Mouse (Mus musculus) monocyte, adult 5-6 weeks (primary cell): ENCODE results near the gene Usp28. TPM values are rescaled to one million over a fixed set of nuclear protein-coding genes. Genes with fewer than 3 reads are reported as not detected.
"Not testable (repeated sequence)": the region's sequence is repeated elsewhere in the genome, so short reads cannot be mapped to it uniquely, and the experiment has no call there.

Source experiments
- ATAC-seq: fragments of 153-309, 156-312 bp; replicated peaks from 2 replicates; pipeline ENCODE4 v1.8.0; 2017; ENCODE audit warnings: mild to moderate bottlenecking; ENCODE audit not compliant: low TSS enrichment, insufficient number of reproducible peaks, severe bottlenecking, poor library complexity, low FRiP score
- total RNA-seq: library from RNA; stranded (forward); fragments of 200-1000, 200-491, 200-594 nt; gene quantifications from 3 replicates; pipeline ENCODE4 v1.2.3, GENCODE M21; 2017

The Usp28 gene
- 5.6 to 15.3 TPM (median 10.2 TPM) in 3 replicates for total RNA-seq

DNA sequence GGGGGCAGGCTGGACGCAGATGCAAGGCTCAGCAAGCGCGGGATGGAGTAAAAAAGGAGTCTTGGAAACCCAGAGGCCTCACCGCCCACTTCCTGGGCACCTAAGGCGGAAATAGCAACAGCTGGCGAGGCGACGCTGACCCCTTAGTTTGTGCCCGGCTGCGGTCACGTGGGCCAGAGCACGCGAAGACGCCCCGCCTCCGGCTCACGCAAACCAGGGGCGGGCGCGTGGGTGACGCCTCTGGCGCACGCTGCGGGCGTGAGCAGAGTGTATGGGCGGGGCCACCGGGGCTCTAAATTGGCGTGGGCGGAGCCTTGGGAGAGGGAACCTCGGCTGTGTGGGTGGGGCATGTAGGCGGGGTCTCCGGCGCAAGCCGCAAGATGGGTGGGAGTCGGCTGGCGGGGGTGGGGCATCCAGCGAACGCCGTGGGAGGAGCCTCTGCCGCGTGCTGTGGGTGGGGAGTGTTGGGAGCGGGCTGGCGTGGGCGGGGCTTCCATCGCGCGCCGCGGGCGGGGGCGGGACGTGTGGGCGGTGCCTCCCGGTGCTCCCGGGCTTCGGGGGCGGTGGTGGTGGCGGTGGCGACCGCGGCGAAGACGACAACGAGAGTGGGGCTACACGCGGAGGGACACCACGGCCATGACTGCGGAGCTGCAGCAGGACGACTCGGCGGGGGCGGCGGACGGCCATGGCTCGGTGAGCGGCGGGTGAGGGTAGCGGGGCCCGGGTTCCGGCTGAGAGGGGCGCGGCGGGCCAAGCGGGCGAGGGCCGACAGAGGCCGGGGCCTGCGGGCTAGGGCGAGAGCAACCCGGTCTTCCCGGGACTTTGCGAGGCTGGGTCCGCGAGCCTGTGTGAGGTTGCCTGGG is at the start of gene Usp28:
TSS of gene Usp28 (plus strand) at position 531 of the 863 bp plus-strand sequence.
- peak; percentile 97 for ATAC-seq

- no peak for ATAC-seq
Measured at GRCm38 (mm10) chr9:48942349-48942748, 42.8 kb upstream of the Usp28 start.

DNA sequence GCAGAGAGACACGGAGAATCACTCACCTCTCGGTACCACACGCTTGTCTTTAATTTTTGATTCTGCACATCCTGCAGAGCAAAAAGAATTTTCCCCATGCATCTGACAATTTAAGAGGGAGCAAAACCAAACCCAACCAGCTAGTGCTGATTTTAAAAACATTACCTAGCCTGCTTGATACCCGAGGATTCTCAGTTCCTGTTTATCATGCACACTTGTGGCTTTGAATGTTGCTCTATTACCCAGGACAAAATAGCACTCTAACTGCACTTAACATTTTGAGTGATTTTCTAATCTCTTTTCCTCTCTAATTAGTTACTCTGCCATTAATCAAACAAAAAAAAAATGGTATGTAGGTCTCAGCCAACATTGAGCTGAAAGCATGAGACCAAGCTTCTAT is 37.6 kb upstream of the Usp28 start:
- ATAC-seq = no peak

GRCm38 (mm10) chr9:48961314-48961713 is 23.9 kb upstream of the Usp28 start:
- no peak for ATAC-seq

DNA sequence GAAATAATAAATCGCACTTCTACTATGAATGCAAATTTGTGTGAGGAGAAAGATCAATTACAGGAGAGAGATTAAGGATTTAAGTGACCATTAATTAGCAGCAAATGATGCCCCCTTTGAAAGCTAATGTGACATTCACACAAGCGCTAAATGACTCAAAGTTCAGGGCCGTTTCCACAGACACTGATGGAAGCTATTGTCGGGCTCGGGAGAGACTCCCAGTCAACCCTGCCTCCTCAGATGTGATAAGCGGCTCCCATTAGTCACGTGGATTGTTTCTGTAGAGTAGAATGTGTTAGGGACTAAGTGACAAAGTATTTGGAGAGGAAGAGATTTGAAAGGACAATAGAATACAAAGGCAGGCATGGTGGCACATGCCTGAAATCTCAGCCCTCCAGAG is 23.0 kb upstream of the Usp28 start:
- ATAC-seq = no peak

GRCm38 (mm10) chr9:48964587-48965040 is 20.6 kb upstream of the Usp28 start, which contains the start of gene Htr3b:
Htr3b (minus strand) TSS chr9:48964990.
- ATAC-seq = no peak

GRCm38 (mm10) chr9:48972494-48972893 is 12.7 kb upstream of the Usp28 start:
- no peak for ATAC-seq

DNA sequence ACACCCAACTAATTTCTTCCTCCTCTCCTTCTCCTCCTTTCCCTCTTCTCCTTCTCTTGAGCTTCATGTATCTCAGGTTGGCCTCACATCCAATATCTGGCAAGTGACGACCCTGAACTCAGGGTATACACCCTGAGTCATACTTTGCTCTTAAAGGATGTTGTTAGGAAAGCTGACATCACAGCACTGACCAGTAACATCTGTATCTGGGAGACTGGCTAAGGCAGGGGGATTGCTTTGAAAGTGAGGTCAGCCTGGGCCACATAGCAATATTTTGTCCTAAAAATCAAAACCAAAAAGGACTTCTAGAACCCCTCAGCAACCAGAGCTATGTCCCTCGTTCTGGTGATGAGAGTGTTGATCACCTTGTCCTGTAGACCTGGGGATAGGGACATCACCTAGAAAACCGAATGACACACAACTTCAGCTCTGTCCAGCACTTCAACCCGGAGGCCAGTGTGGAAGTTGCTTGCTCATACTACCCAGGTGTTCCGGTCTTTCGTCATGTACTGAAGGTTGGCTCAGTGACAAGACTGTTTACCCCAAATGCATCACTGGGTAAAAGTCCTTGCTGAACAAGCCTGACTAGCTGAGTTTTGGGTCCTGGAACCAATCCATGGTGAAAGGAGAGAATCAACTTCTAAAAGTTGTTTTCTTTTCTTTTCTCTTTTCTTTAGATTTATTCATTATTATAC is 8.4 kb upstream of the Usp28 start:
- no peak for ATAC-seq

DNA sequence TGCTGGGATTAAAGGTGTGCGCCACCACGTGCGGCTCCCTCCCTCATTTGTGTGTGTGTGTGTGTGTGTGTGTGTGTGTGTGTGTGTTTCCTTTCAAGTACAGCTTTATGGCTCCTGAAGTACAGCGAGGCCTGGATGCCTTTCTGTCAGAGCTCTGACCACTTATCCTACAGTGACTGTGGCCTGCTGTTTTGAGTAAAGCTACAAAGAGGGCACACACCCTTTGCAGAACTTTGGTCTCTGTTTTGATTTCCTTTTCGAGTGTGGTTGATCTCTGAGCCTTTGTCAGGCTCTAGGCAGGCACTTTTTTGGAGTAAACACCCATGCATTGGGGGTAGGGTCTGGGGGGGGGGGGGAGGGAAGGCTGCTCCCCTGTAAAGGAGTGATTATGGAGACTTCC is 4.8 kb upstream of the Usp28 start:
- no peak for ATAC-seq

GRCm38 (mm10) chr9:48980781-48981180 is 4.4 kb upstream of the Usp28 start:
- no peak for ATAC-seq

DNA sequence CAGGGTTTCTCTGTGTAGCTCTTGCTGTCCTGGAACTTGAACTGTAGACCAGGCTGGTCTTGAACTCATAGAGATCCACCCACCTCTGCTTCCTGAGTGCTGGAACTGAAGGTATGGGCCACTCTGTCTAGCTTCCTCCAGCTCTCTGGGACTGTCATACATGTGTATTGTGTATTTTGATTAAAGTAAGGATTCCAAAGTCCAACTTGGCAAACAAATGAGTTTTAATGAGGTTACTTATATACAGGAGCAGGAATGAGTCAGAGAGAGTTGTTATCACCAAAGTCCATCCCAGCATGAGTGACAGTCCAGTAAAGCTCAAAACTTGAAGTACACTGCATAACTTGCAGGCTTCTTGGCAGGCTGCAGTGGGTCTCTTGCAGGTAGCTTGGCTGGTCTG is 3.3 kb upstream of the Usp28 start:
- no peak for ATAC-seq

GRCm38 (mm10) chr9:48983801-48984200 is 1.4 kb upstream of the Usp28 start:
- ATAC-seq = not testable (repeated sequence)

GRCm38 (mm10) chr9:48984320-48984844 is 793 bp upstream of the Usp28 start:
- peak; percentile 4; the same call in 1 of the 2 replicates for ATAC-seq

GRCm38 (mm10) chr9:48985708-48986088 is 523 bp downstream of the Usp28 start:
- ATAC-seq = no peak; the same call in 1 of the 2 replicates

DNA sequence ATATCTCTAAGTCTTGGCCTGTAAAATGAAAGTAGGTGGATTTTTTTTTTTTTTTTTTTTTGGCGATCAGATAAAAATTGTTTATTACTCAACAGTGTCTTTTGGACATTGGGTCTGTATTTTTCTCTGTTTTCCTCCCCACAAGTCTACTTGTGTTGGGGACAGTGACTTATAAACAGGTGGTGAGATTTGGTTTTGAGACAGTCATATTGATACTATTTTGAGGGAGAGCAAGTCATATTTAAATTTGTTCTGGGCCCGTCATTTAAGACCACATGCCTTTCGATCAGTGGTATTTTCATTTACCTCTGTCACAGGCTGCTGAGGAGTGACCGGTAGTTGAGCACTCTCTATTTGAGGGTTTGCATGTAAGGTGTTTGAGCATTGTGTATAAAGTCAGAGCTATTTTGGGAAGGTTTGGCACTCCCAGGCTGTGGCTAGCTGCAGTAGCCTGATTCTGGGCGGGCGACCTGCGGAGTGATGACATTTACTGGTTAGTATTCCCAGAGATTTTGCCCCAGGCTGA is 1.5 kb downstream of the Usp28 start:
- ATAC-seq = no peak

- ATAC-seq = no peak
Measured at GRCm38 (mm10) chr9:48987201-48988101, 2.3 kb downstream of the Usp28 start.

GRCm38 (mm10) chr9:48991671-48992070 is 6.5 kb downstream of the Usp28 start:
- no peak for ATAC-seq

- no peak for ATAC-seq
Measured at GRCm38 (mm10) chr9:48994779-48995178, 9.6 kb downstream of the Usp28 start.
